Mouse (Mus musculus) embryonic facial prominence, embryonic 12.5 days (tissue): ENCODE data around the gene 2010111I01Rik. TPM values are rescaled to one million over a fixed set of nuclear protein-coding genes. Genes with fewer than 3 reads are reported as not detected.

Experiments used
- ATAC-seq: fragments of 200-750 bp; cut with Nextera tagmentation; 2 replicates; pipeline ENCODE4 v1.8.0; 2017; ENCODE audit not compliant: insufficient number of reproducible peaks, insufficient read depth, low FRiP score, low TSS enrichment
- H3K27ac ChIP-seq: fragments of 300-500 bp; sonication (generic); 2 replicates; pipeline ENCODE4 v1.5.1; 2016; ENCODE audit warnings: mild to moderate bottlenecking
- H3K27me3 ChIP-seq: fragments of 300-500 bp; sonication (generic); 2 replicates; pipeline ENCODE4 v1.6.1; 2016; ENCODE audit warnings: mild to moderate bottlenecking, moderate library complexity
- H3K36me3 ChIP-seq: fragments of 300-500 bp; sonication (generic); 2 replicates; pipeline ENCODE4 v1.6.1; 2016; ENCODE audit warnings: mild to moderate bottlenecking
- H3K4me1 ChIP-seq: fragments of 300-500 bp; sonication (generic); 2 replicates; pipeline ENCODE4 v1.6.1; 2016
- H3K4me2 ChIP-seq: fragments of 300-500 bp; sonication (generic); replicated peaks from 2 replicates; pipeline ENCODE4 v1.6.1; 2016; ENCODE audit warnings: mild to moderate bottlenecking, moderate library complexity
- H3K4me3 ChIP-seq: fragments of 300-500 bp; sonication (generic); 2 replicates; pipeline ENCODE4 v1.5.1; 2016; ENCODE audit warnings: mild to moderate bottlenecking
- H3K9ac ChIP-seq: fragments of 300-500 bp; sonication (generic); 2 replicates; pipeline ENCODE4 v1.6.1; 2016; ENCODE audit warnings: mild to moderate bottlenecking, moderate library complexity
- H3K9me3 ChIP-seq: fragments of 300-500 bp; sonication (generic); 2 replicates; pipeline ENCODE4 v1.6.1; 2016; ENCODE audit warnings: mild to moderate bottlenecking, moderate library complexity
- WGBS: fragments of 180-500 bp; shearing (Covaris S2); methylation state at CpG from one replicate; pipeline ENCODE4 v1.1.7; 2016; 5-methylcytosine and 5-hydroxymethylcytosine counted together
- polyA plus RNA-seq: library from polyadenylated mRNA; unstranded; fragments of >200 nt; fragmentation: Nextera tagmentation; extraction: Ambion mirVana; gene quantifications from 2 replicates; pipeline ENCODE4 v1.2.1, GENCODE M21; 2016

The 2010111I01Rik gene
- polyA plus RNA-seq, 1 experiment from 2014 or later, result 144 TPM

- H3K9me3 ChIP-seq, result no peaks in the 10 kb centered on the region
- ATAC-seq, result no peak
- no peak overlapping the region for H3K4me2 ChIP-seq
- WGBS, result 86% methylated on average over 4 of the region's 4 CpGs
- no peaks in the 10 kb centered on the region for H3K27me3 ChIP-seq
- no peak overlapping the region for H3K4me3 ChIP-seq
- H3K4me1 ChIP-seq, result peaks cover 18% of the 10 kb centered on the region
- H3K36me3 ChIP-seq, result no peaks in the 10 kb centered on the region
- no peak overlapping the region for H3K27ac ChIP-seq
- H3K9ac ChIP-seq, result no peak overlapping the region
Observed at GRCm38 (mm10) chr13:63176131-63176530, 211.4 kb downstream of the 2010111I01Rik start.

GRCm38 (mm10) chr13:63177232-63177631 lies 212.5 kb downstream of the 2010111I01Rik start:
- H3K36me3 ChIP-seq, result no peaks in the 10 kb centered on the region
- H3K27ac ChIP-seq, result no peak overlapping the region
- peaks cover 7% of the 10 kb centered on the region for H3K4me1 ChIP-seq
- H3K27me3 ChIP-seq, result no peaks in the 10 kb centered on the region
- no peak overlapping the region for H3K9ac ChIP-seq
- 94% methylated on average over 4 of the region's 4 CpGs for WGBS
- no peak for ATAC-seq
- H3K4me2 ChIP-seq, result no peak overlapping the region
- no peaks in the 10 kb centered on the region for H3K9me3 ChIP-seq
- no peak overlapping the region for H3K4me3 ChIP-seq

GRCm38 (mm10) chr13:63180641-63181235 lies 216.0 kb downstream of the 2010111I01Rik start:
- Histone ChIP-seq H3K9me3 (no peaks in the 10 kb centered on the region), H3K9ac (no peak overlapping the region), H3K27ac (no peak overlapping the region), H3K4me1 (0 out of 2 replicates have a peak, but pooled peaks cover 3% of the 10 kb centered on the region), H3K4me2 (no peak overlapping the region), H3K36me3 (no peaks in the 10 kb centered on the region), H3K27me3 (no peaks in the 10 kb centered on the region), H3K4me3 (no peak overlapping the region)
- 82% methylated on average over 4 of the region's 4 CpGs for WGBS
- no peak for ATAC-seq

- H3K4me1 ChIP-seq, result peaks cover 36% of the 10 kb centered on the region
- no peaks in the 10 kb centered on the region for H3K36me3 ChIP-seq
- 68% methylated on average over 6 of the region's 6 CpGs for WGBS
- H3K9ac ChIP-seq, result no peak overlapping the region
- H3K27ac ChIP-seq, result no peak overlapping the region
- no peaks in the 10 kb centered on the region for H3K27me3 ChIP-seq
- no peak for ATAC-seq
- no peak overlapping the region for H3K4me3 ChIP-seq
- H3K9me3 ChIP-seq, result no peaks in the 10 kb centered on the region
- no peak overlapping the region for H3K4me2 ChIP-seq
Observed at GRCm38 (mm10) chr13:63184946-63185345, 220.3 kb downstream of the 2010111I01Rik start.

- no peak for ATAC-seq
Observed at GRCm38 (mm10) chr13:63186217-63186616, 221.5 kb downstream of the 2010111I01Rik start.

GRCm38 (mm10) chr13:63186642-63187041 lies 221.9 kb downstream of the 2010111I01Rik start:
- Histone ChIP-seq H3K4me2 (no peak overlapping the region), H3K4me1 (peaks cover 36% of the 10 kb centered on the region), H3K9ac (no peak overlapping the region), H3K27me3 (no peaks in the 10 kb centered on the region), H3K4me3 (no peak overlapping the region), H3K9me3 (no peaks in the 10 kb centered on the region), H3K36me3 (peaks cover 8% of the 10 kb centered on the region; the same call in 1 of the 2 replicates), H3K27ac (peak overlapping the region; percentile 84)
- WGBS, result 64% methylated on average over 1 of the region's 1 CpGs
- ATAC-seq, result no peak

More at GRCm38 (mm10) chr13:63186217-63186616, 221.5 kb downstream of the 2010111I01Rik start:
- H3K9ac ChIP-seq, result no peak overlapping the region
- H3K9me3 ChIP-seq, result no peaks in the 10 kb centered on the region
- peaks cover 36% of the 10 kb centered on the region for H3K4me1 ChIP-seq
- H3K4me2 ChIP-seq, result no peak overlapping the region
- H3K27me3 ChIP-seq, result no peaks in the 10 kb centered on the region
- WGBS, result 77% methylated on average over 4 of the region's 4 CpGs
- no peak overlapping the region for H3K4me3 ChIP-seq
- peaks cover 4% of the 10 kb centered on the region; the same call in 1 of the 2 replicates for H3K36me3 ChIP-seq
- peak overlapping the region; percentile 84; the same call in 1 of the 2 replicates for H3K27ac ChIP-seq

- peak; percentile 81 for ATAC-seq
Observed at GRCm38 (mm10) chr13:63187145-63188143, 222.8 kb downstream of the 2010111I01Rik start.

GRCm38 (mm10) chr13:63188306-63188705 lies 223.6 kb downstream of the 2010111I01Rik start:
- H3K27me3 ChIP-seq, result no peaks in the 10 kb centered on the region
- no peak overlapping the region for H3K4me2 ChIP-seq
- no peak overlapping the region for H3K4me3 ChIP-seq
- H3K36me3 ChIP-seq, result peaks cover 13% of the 10 kb centered on the region
- H3K4me1 ChIP-seq, result peaks cover 36% of the 10 kb centered on the region
- ATAC-seq, result no peak
- H3K27ac ChIP-seq, result peak overlapping the region; percentile 84; the same call in 1 of the 2 replicates
- no peaks in the 10 kb centered on the region for H3K9me3 ChIP-seq
- H3K9ac ChIP-seq, result no peak overlapping the region
- 67% methylated on average over 5 of the region's 5 CpGs for WGBS

More at GRCm38 (mm10) chr13:63187145-63188143, 222.8 kb downstream of the 2010111I01Rik start:
- no peaks in the 10 kb centered on the region for H3K9me3 ChIP-seq
- 32% methylated on average over 13 of the region's 13 CpGs for WGBS
- H3K4me1 ChIP-seq, result peaks cover 36% of the 10 kb centered on the region
- H3K27ac ChIP-seq, result peak overlapping the region; percentile 84
- peaks cover 13% of the 10 kb centered on the region for H3K36me3 ChIP-seq
- H3K4me2 ChIP-seq, result no peak overlapping the region
- H3K9ac ChIP-seq, result no peak overlapping the region
- H3K27me3 ChIP-seq, result no peaks in the 10 kb centered on the region
- no peak overlapping the region for H3K4me3 ChIP-seq

GRCm38 (mm10) chr13:63188811-63189210 lies 224.1 kb downstream of the 2010111I01Rik start:
- peaks cover 13% of the 10 kb centered on the region for H3K36me3 ChIP-seq
- H3K27ac ChIP-seq, result no peak overlapping the region
- no peak for ATAC-seq
- H3K4me2 ChIP-seq, result no peak overlapping the region
- no peaks in the 10 kb centered on the region for H3K27me3 ChIP-seq
- no peaks in the 10 kb centered on the region for H3K9me3 ChIP-seq
- 70% methylated on average over 2 of the region's 2 CpGs for WGBS
- H3K9ac ChIP-seq, result no peak overlapping the region
- H3K4me1 ChIP-seq, result peaks cover 36% of the 10 kb centered on the region
- H3K4me3 ChIP-seq, result no peak overlapping the region

GRCm38 (mm10) chr13:63193423-63193822 lies 228.7 kb downstream of the 2010111I01Rik start:
- H3K4me3 ChIP-seq, result no peak overlapping the region
- no peaks in the 10 kb centered on the region for H3K27me3 ChIP-seq
- WGBS, result 71% methylated on average over 3 of the region's 3 CpGs
- no peak overlapping the region for H3K9ac ChIP-seq
- peaks cover 13% of the 10 kb centered on the region for H3K36me3 ChIP-seq
- H3K4me1 ChIP-seq, result peaks cover 7% of the 10 kb centered on the region
- no peak overlapping the region for H3K27ac ChIP-seq
- H3K9me3 ChIP-seq, result no peaks in the 10 kb centered on the region
- no peak for ATAC-seq
- H3K4me2 ChIP-seq, result no peak overlapping the region

- Histone ChIP-seq H3K27ac (no peak overlapping the region), H3K27me3 (no peaks in the 10 kb centered on the region), H3K36me3 (no peaks in the 10 kb centered on the region), H3K4me2 (no peak overlapping the region), H3K9ac (no peak overlapping the region), H3K9me3 (no peaks in the 10 kb centered on the region), H3K4me3 (no peak overlapping the region), H3K4me1 (peaks cover 5% of the 10 kb centered on the region; the same call in 1 of the 2 replicates)
- 79% methylated on average over 1 of the region's 1 CpGs for WGBS
- ATAC-seq, result no peak
Observed at GRCm38 (mm10) chr13:63198038-63198437, 233.3 kb downstream of the 2010111I01Rik start.
